Mouse (Mus musculus) embryonic facial prominence, embryonic 11.5 days (tissue): Measurements from ENCODE around the gene Sowahd. TPM values are rescaled to one million over a fixed set of nuclear protein-coding genes. Genes with fewer than 3 reads are reported as not detected.

ENCODE experiments used
- polyA plus RNA-seq: library from polyadenylated mRNA; unstranded; fragments of >200 nt; fragmentation: Nextera tagmentation; extraction: Ambion mirVana; gene quantifications from 2 replicates; pipeline ENCODE4 v1.2.1, GENCODE M21; 2014

Sowahd gene
- polyA plus RNA-seq, 1 experiment from 2014 or later, result not detected

Other genes starting within 250 kb of the Sowahd start
- 136 and 139 TPM in 2 replicates for gene Ube2a, start 174.9 kb upstream of the Sowahd start, polyA plus RNA-seq
- 45.1 and 53.3 TPM in 2 replicates for gene C330007P06Rik, start 174.7 kb upstream of the Sowahd start, polyA plus RNA-seq
- gene Nkrf, start 145.9 kb upstream of the Sowahd start, polyA plus RNA-seq, result 2.9 and 3.4 TPM in 2 replicates
- gene Sept6, start 57.1 kb upstream of the Sowahd start, polyA plus RNA-seq, result 57.0 and 59.2 TPM in 2 replicates
- 502 and 510 TPM in 2 replicates for gene Rpl39, start 36.6 kb downstream of the Sowahd start, polyA plus RNA-seq
- gene Upf3b, start 61.5 kb downstream of the Sowahd start, polyA plus RNA-seq, result 18.5 and 18.9 TPM in 2 replicates
- gene Nkap, start 78.0 kb downstream of the Sowahd start, polyA plus RNA-seq, result 14.9 and 19.7 TPM in 2 replicates
- not detected in 2 replicates for gene Akap14, start 120.0 kb downstream of the Sowahd start, polyA plus RNA-seq
- gene Ndufa1, start 142.3 kb downstream of the Sowahd start, polyA plus RNA-seq, result 375 and 434 TPM in 2 replicates
- gene Rnf113a1, start 142.4 kb downstream of the Sowahd start, polyA plus RNA-seq, result 15.6 and 16.6 TPM in 2 replicates
- not detected in 2 replicates for gene Gm9, start 162.2 kb downstream of the Sowahd start, polyA plus RNA-seq
- not detected in 2 replicates for gene Rhox1, start 173.4 kb downstream of the Sowahd start, polyA plus RNA-seq
- gene Rhox2a, start 196.1 kb downstream of the Sowahd start, polyA plus RNA-seq, result not detected in 2 replicates
- not detected in 2 replicates for gene Rhox3a, start 201.1 kb downstream of the Sowahd start, polyA plus RNA-seq
- gene Rhox4a, start 216.5 kb downstream of the Sowahd start, polyA plus RNA-seq, result not detected in 2 replicates